Mouse (Mus musculus) cerebellum, adult 2 months (tissue): ENCODE data around the gene 9930111J21Rik1.
"Not testable (repeated sequence)": the region's sequence is repeated elsewhere in the genome, so short reads cannot be mapped to it uniquely, and the experiment has no call there.

ENCODE experiments used
- CTCF ChIP-seq: fragments of 200-500 bp; IDR thresholded peaks from 2 replicates; pipeline ENCODE4 v1.5.1; 2011; ENCODE audit warnings: low read depth, mild to moderate bottlenecking, control low read depth, low read length, moderate library complexity, borderline replicate concordance; ENCODE audit not compliant: insufficient read depth
- POLR2A ChIP-seq: fragments of 200-500 bp; IDR thresholded peaks from 2 replicates; pipeline ENCODE4 v1.6.1; 2011; ENCODE audit warnings: low read length, control low read depth, borderline replicate concordance; ENCODE audit not compliant: insufficient read depth

DNA sequence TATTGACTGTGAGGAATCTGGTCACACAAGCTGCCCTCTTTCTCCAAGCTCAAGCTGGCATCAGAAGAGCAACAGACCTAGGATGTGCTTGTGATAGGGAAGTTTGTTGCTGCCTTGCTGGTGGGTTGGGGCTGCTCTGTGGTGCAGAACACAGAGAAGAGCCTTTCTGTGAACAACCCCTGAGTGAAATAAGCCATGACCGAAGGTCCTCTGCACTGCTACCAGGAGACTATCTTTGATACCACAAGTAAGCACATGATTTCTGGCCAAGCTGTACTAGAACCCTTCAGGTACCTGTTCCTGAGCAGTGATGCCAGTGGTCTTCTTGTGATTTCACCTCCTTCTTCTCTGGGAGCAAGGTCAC is 77.6 kb downstream of the 9930111J21Rik1 start:
- TF ChIP-seq POLR2A, CTCF: not testable (repeated sequence)
